Mouse (Mus musculus) heart, embryonic 11.5 days (tissue): Measurements from ENCODE around the gene Gfra1. TPM values are rescaled to one million over a fixed set of nuclear protein-coding genes. Genes with fewer than 3 reads are reported as not detected.

Experiments used
- ATAC-seq: fragments of 200-750 bp; cut with Nextera tagmentation; replicated peaks from 2 replicates; pipeline ENCODE4 v1.8.0; 2017; ENCODE audit warnings: moderate library complexity; ENCODE audit not compliant: insufficient number of reproducible peaks, low FRiP score, low TSS enrichment
- H3K27ac ChIP-seq: fragments of 300-500 bp; sonication (generic); 2 replicates; pipeline ENCODE4 v1.5.1; 2014; ENCODE audit warnings: mild to moderate bottlenecking, low read depth, low read length
- H3K27me3 ChIP-seq: fragments of 300-500 bp; sonication (generic); 2 replicates; pipeline ENCODE4 v1.6.1; 2014; ENCODE audit warnings: mild to moderate bottlenecking, low read length, mixed read lengths; ENCODE audit not compliant: control insufficient read depth, insufficient read depth
- H3K36me3 ChIP-seq: fragments of 300-500 bp; sonication (generic); 2 replicates; pipeline ENCODE4 v1.6.1; 2014; ENCODE audit warnings: mild to moderate bottlenecking, low read length, moderate library complexity, mixed read lengths; ENCODE audit not compliant: control insufficient read depth, insufficient read depth
- H3K4me1 ChIP-seq: fragments of 300-500 bp; sonication (generic); 2 replicates; pipeline ENCODE4 v1.6.1; 2014; ENCODE audit warnings: low read length; ENCODE audit not compliant: control insufficient read depth, insufficient read depth
- H3K4me2 ChIP-seq: fragments of 300-500 bp; sonication (generic); 2 replicates; pipeline ENCODE4 v1.6.1; 2014; ENCODE audit warnings: mild to moderate bottlenecking, moderate library complexity
- H3K4me3 ChIP-seq: fragments of 300-500 bp; sonication (generic); 2 replicates; pipeline ENCODE4 v1.5.1; 2014; ENCODE audit warnings: low read depth, low read length
- H3K9ac ChIP-seq: fragments of 300-500 bp; sonication (generic); 2 replicates; pipeline ENCODE4 v1.6.1; 2014; ENCODE audit warnings: mild to moderate bottlenecking, low read depth, low read length, moderate library complexity
- H3K9me3 ChIP-seq: fragments of 300-500 bp; sonication (generic); replicated peaks from 2 replicates; pipeline ENCODE4 v1.6.1; 2016; ENCODE audit warnings: low read length; ENCODE audit not compliant: control insufficient read depth
- WGBS: fragments of 180-500 bp; shearing (Covaris S2); extraction: QIAGEN DNeasy Blood & Tissue Kit; methylation state at CpG from one replicate; pipeline ENCODE4 v1.1.7; 2014; ENCODE audit not compliant: insufficient replicate concordance; 5-methylcytosine and 5-hydroxymethylcytosine counted together
- polyA plus RNA-seq: library from polyadenylated mRNA; unstranded; fragments of >200 nt; fragmentation: Nextera tagmentation; extraction: Ambion mirVana; gene quantifications from 2 replicates; pipeline ENCODE4 v1.2.1, GENCODE M21; 2014

Gfra1 gene
- polyA plus RNA-seq, 1 experiment from 2014 or later: 3.8 TPM

- WGBS: 47% methylated on average over 8 of the region's 8 CpGs
- peaks cover 27% of the 10 kb centered on the region for H3K4me1 ChIP-seq
- H3K9me3 ChIP-seq: no peaks in the 10 kb centered on the region
- no peak overlapping the region for H3K27ac ChIP-seq
- H3K4me2 ChIP-seq: no peak overlapping the region
- no peak for ATAC-seq
- H3K4me3 ChIP-seq: no peak overlapping the region
- H3K36me3 ChIP-seq: no peaks in the 10 kb centered on the region
- H3K27me3 ChIP-seq: peaks cover 51% of the 10 kb centered on the region
- no peak overlapping the region for H3K9ac ChIP-seq
Measured at GRCm38 (mm10) chr19:58452178-58452819, 3.4 kb downstream of the Gfra1 start.

DNA sequence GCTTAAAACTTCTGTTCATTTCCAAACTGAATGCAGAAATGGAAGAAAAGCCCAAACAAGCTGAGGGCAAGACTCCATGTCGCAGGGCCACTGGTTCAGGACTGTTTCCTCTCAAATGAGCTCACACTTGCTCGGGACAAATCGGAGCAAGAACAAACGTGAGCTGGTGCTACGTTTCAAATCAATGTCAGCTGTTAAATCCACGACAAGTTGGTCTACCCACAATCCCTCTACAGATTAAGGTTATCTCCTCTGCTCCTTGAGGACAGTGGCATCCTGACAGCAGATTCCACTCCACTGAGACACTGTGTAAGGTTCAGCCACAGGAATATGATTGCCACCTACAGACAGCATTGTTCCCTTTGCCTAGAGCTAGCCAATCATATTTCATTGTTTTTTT is 4.4 kb downstream of the Gfra1 start:
- H3K4me1 ChIP-seq: peaks cover 26% of the 10 kb centered on the region
- H3K27me3 ChIP-seq: peaks cover 44% of the 10 kb centered on the region
- H3K9me3 ChIP-seq: no peaks in the 10 kb centered on the region
- no peak overlapping the region for H3K27ac ChIP-seq
- H3K36me3 ChIP-seq: no peaks in the 10 kb centered on the region
- no peak overlapping the region for H3K9ac ChIP-seq
- WGBS: 50% methylated on average over 6 of the region's 6 CpGs
- H3K4me3 ChIP-seq: no peak overlapping the region
- no peak for ATAC-seq
- no peak overlapping the region for H3K4me2 ChIP-seq

DNA sequence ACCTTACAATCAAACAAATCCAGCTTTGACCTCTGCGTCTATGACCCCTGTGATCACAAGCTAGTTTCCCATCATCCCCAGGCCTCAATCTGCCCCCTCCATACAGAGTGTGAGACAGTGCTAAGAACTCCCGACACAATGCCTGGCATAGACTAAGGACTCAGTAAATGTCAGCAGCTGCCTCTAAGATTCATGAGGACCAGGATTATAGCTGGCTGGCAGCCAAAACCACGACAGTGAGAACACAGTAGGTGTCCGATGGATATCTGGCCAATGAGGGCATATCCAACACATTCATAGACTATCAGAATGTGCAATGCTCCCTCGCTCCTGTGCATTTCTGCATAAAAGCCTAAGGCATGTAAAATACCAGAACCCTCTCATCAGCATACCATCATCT is 5.0 kb downstream of the Gfra1 start:
- Histone ChIP-seq H3K4me1 (peaks cover 21% of the 10 kb centered on the region), H3K4me2 (no peak overlapping the region), H3K4me3 (no peak overlapping the region), H3K27ac (no peak overlapping the region), H3K9ac (no peak overlapping the region), H3K36me3 (no peaks in the 10 kb centered on the region), H3K27me3 (peaks cover 38% of the 10 kb centered on the region), H3K9me3 (no peaks in the 10 kb centered on the region)
- WGBS: 46% methylated on average over 5 of the region's 5 CpGs
- ATAC-seq: no peak

DNA sequence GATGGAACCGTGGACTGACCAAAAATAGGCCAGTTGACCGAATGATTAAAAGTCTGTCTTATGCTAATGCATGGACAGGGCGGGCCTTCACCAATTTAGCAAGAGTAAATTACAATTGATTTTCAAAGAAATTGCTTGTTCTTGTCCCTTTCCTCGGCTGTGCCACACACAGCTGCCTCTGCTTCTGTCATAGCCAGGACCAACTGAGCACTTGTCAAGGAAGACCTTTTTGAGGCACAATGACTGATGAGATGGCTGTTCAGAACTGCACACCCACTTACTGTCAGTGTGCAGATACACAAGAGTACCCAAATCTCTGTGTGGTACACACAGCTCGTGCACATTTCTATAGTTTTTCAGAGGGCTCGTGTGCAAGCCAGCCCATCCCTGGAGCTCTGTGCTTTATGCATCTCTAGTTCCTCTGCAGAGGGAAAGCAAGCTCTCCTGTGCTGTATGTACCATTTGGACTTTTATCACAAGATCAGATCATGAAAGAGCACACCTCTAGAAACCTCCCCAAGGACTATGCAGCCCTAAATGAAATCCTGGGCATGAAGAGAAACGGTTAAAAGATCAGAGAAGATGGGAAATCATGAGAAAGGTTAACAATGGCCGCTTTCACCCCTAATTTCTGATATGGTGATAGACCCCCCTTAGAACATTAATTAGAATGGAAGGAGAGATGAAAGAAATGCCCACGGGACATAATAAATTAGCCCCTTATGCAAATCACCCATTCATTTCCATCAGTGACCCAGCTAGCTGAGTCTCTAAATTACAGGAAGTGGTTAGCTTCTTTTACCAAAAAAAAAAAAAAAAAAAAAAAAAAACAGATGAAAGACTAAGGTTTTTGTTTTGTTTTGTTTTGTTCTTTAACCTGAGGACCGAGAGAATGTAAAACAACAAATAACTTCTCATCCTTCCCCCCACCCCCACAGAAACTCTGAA is 12.7 kb downstream of the Gfra1 start:
- WGBS: 71% methylated on average over 10 of the region's 10 CpGs
- Histone ChIP-seq H3K27ac (no peak overlapping the region), H3K27me3 (no peaks in the 10 kb centered on the region), H3K4me3 (no peak overlapping the region), H3K9me3 (no peaks in the 10 kb centered on the region), H3K9ac (no peak overlapping the region), H3K4me2 (no peak overlapping the region), H3K4me1 (no peaks in the 10 kb centered on the region), H3K36me3 (no peaks in the 10 kb centered on the region)
- ATAC-seq: no peak

DNA sequence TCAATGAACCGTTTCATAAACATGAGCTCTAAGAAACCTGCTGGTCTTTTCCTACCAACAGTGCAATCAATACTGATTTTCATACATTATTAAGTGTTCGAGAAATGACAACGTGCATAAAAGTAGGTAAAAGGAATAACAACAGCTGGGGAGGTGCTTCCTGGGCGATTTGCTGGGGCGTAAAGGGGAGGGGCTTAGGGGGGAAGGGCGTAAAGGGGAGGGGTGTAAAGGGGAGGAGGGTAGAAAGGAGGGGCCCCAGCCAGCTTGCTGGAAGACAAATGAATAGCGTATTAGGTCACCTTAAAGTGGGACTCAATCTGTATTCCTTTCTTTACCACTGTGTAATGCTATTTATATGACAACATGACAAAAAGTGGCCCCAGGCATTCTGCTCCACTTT is 13.9 kb downstream of the Gfra1 start:
- no peaks in the 10 kb centered on the region for H3K9me3 ChIP-seq
- H3K4me2 ChIP-seq: no peak overlapping the region
- H3K27ac ChIP-seq: no peak overlapping the region
- H3K36me3 ChIP-seq: no peaks in the 10 kb centered on the region
- no peak overlapping the region for H3K9ac ChIP-seq
- no peak overlapping the region for H3K4me3 ChIP-seq
- H3K4me1 ChIP-seq: peaks cover 8% of the 10 kb centered on the region
- ATAC-seq: no peak
- H3K27me3 ChIP-seq: no peaks in the 10 kb centered on the region
- 60% methylated on average over 7 of the region's 7 CpGs for WGBS

DNA sequence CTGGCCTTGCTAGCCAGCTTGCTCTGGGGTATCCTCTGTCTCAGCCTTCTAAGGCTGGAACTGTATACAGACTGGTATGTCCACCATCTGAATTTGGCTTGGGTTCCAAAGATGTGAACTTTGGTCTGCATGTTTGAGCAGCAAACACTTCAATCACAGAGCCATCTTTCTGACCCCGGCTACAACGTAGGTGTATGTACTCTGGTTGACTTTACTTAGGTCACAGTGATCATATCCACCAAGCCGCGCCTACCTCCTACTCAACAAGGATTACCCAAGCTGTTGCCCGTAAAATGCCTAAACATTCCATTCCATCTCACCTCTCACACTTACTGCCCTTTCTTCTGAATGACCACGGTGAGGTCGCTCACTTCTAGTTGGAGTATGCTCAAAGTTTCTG is 14.5 kb downstream of the Gfra1 start:
- Histone ChIP-seq H3K36me3 (no peaks in the 10 kb centered on the region), H3K27me3 (no peaks in the 10 kb centered on the region), H3K4me3 (no peak overlapping the region), H3K9me3 (no peaks in the 10 kb centered on the region), H3K27ac (no peak overlapping the region), H3K4me1 (peaks cover 8% of the 10 kb centered on the region), H3K4me2 (no peak overlapping the region), H3K9ac (no peak overlapping the region)
- no peak for ATAC-seq
- 88% methylated on average over 7 of the region's 7 CpGs for WGBS

DNA sequence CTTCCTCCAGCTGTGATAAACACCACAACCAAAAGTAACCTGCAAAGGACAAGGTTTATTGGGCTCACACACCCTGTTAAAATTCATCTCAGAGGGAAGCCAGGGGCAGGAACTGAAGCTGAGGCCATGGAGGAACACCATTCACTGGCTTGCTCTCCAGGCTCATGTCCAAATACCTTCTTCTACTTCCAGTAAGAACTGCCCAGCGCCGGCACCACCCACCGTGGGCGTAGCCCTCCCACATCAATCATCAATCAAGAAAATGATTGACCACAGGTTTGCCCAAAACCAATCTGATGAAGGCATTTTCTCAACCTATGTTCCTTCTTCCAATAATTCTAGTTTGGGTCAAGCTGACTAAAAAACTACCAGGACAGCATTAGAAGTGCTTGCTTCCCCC is 16.9 kb downstream of the Gfra1 start:
- Histone ChIP-seq H3K4me3 (no peak overlapping the region), H3K27ac (no peak overlapping the region), H3K36me3 (no peaks in the 10 kb centered on the region), H3K27me3 (no peaks in the 10 kb centered on the region), H3K4me2 (no peak overlapping the region), H3K4me1 (peaks cover 8% of the 10 kb centered on the region), H3K9me3 (no peaks in the 10 kb centered on the region), H3K9ac (no peak overlapping the region)
- ATAC-seq: no peak
- WGBS: 75% methylated on average over 4 of the region's 4 CpGs

DNA sequence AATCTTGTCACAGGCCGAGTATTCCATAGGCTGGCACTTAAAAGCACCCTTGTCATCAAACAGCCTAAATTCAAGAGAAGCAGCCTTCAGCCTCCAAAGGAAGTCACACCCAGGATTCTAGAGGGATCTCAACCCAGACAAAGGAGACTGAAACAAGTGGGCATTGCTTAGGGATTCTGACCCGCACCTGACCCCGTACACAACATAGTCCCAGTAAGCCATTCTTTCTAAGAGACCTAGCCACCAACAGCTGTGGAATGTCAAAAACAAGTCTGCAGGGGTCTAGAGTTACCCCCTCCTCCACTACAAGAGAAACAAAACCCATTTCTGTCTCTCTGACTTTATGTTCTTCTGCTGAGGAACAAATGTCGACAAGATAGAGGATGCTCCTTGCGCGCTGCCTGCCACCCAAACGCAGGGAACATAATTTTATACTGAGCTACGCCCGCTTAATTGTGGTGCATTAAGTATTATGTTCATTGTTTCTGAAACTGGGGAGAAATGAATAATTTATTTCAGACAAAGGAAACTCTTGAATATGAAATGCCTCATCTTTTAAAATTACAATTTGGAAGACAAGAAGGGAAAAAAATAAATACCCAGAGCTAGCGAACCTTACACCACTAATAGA is 18.2 kb downstream of the Gfra1 start:
- Histone ChIP-seq H3K27ac (no peak overlapping the region), H3K27me3 (no peaks in the 10 kb centered on the region), H3K9ac (no peak overlapping the region), H3K36me3 (no peaks in the 10 kb centered on the region), H3K4me1 (peaks cover 8% of the 10 kb centered on the region), H3K4me3 (no peak overlapping the region), H3K9me3 (no peaks in the 10 kb centered on the region), H3K4me2 (no peak overlapping the region)
- WGBS: 61% methylated on average over 10 of the region's 10 CpGs
- ATAC-seq: no peak
